Mouse (Mus musculus) hindbrain, embryonic 12.5 days (tissue): ENCODE measurements around the gene Acot5. TPM values are rescaled to one million over a fixed set of nuclear protein-coding genes. Genes with fewer than 3 reads are reported as not detected.
"Not testable (repeated sequence)": the region's sequence is repeated elsewhere in the genome, so short reads cannot be mapped to it uniquely, and the experiment has no call there.

ENCODE experiments used
- ATAC-seq: fragments of 200-750 bp; cut with Nextera tagmentation; 2 replicates; pipeline ENCODE4 v1.8.0; 2017; ENCODE audit warnings: moderate TSS enrichment; ENCODE audit not compliant: low FRiP score
- H3K27ac ChIP-seq: fragments of 300-500 bp; sonication (generic); 2 replicates; pipeline ENCODE4 v1.5.1; 2016; ENCODE audit warnings: mild to moderate bottlenecking
- H3K27me3 ChIP-seq: fragments of 300-500 bp; sonication (generic); 2 replicates; pipeline ENCODE4 v1.6.1; 2016; ENCODE audit warnings: mild to moderate bottlenecking
- H3K36me3 ChIP-seq: fragments of 300-500 bp; sonication (generic); 2 replicates; pipeline ENCODE4 v1.6.1; 2016; ENCODE audit warnings: mild to moderate bottlenecking
- H3K4me1 ChIP-seq: fragments of 300-500 bp; sonication (generic); 2 replicates; pipeline ENCODE4 v1.6.1; 2016
- H3K4me2 ChIP-seq: fragments of 300-500 bp; sonication (generic); replicated peaks from 2 replicates; pipeline ENCODE4 v1.6.1; 2016; ENCODE audit warnings: mild to moderate bottlenecking
- H3K4me3 ChIP-seq: fragments of 300-500 bp; sonication (generic); 2 replicates; pipeline ENCODE4 v1.5.1; 2016; ENCODE audit warnings: mild to moderate bottlenecking
- H3K9ac ChIP-seq: fragments of 300-500 bp; sonication (generic); 2 replicates; pipeline ENCODE4 v1.6.1; 2016; ENCODE audit warnings: mild to moderate bottlenecking, moderate library complexity
- H3K9me3 ChIP-seq: fragments of 300-500 bp; sonication (generic); replicated peaks from 2 replicates; pipeline ENCODE4 v1.6.1; 2016; ENCODE audit warnings: mild to moderate bottlenecking
- WGBS: fragments of 180-500 bp; shearing (Covaris S2); methylation state at CpG from one replicate; pipeline ENCODE4 v1.1.7; 2016; 5-methylcytosine and 5-hydroxymethylcytosine counted together
- polyA plus RNA-seq: library from polyadenylated mRNA; unstranded; fragments of >200 nt; fragmentation: Nextera tagmentation; extraction: Ambion mirVana; gene quantifications from 2 replicates; pipeline ENCODE4 v1.2.1, GENCODE M21; 2016

Gene Acot5
- polyA plus RNA-seq, 1 experiment from 2014 or later: not detected

DNA sequence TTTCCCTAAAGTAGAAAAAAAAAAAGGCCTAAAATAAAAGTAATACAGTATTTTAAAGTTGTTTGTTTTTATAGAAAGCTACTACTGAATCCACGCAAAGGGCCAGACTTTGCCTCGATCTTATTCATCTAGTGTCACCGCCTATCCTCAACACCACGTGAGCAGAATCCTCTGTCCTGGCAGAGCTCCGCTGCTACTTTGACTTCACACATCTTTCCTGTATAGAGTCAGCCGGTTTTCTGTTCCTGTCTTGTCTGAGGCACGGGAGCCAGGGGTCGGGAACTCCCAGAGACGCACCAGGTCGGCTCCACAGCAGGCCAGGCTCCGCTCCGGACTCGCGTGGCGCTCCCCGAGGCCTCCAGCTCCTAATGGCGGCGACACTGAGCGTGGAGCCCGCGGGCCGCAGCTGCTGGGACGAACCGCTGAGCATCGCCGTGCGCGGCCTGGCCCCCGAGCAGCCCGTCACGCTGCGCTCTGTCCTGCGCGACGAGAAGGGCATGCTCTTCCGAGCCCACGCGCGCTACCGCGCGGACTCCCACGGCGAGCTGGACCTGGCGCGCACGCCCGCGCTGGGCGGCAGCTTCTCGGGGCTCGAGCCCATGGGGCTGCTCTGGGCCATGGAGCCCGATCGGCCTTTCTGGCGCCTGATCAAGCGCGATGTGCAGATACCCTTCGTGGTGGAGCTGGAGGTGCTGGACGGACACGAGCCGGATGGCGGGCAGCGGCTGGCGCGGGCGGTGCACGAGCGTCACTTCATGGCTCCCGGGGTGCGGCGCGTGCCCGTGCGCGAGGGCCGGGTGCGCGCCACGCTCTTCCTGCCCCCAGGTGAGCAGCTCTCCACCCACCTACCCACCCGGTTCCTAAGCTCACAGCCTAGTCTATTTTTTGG is 31.7 kb downstream of the Acot5 start, which contains the start of gene Acot6:
Gene Acot6, plus strand, starts transcription at position 51 of the 889 bp plus-strand sequence.
- not testable (repeated sequence) for H3K9me3 ChIP-seq, H3K36me3 ChIP-seq, H3K4me1 ChIP-seq, H3K27me3 ChIP-seq
- peak; percentile 50; the same call in 1 of the 2 replicates for ATAC-seq
- H3K4me3 ChIP-seq: peak within 1 kb of the TSS; percentile 56
- peak within 1 kb of the TSS; percentile 74 for H3K4me2 ChIP-seq
- peak within 1 kb of the TSS; percentile 67 for H3K9ac ChIP-seq
- H3K27ac ChIP-seq: 0 out of 2 replicates have a peak within 1 kb of the TSS, but pooled peaks have one; percentile 7
- WGBS: 1% methylated on average over 64 of the region's 80 CpGs

DNA sequence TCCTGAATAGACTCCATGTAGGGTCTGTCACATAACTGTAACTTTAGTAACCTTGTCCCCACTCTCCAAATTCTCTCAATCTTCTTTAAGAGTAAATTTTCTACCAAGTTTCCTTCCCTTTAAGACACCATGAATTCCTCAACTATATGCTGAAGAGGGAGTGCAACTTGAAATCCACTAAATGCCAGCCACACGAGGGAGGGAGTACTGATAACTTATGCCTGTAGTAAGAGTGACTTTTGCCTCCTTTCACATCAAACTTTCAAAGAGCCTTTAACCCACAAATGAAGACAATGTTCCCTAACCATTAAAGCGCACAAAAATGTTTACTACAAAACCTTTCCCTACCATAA is 32.3 kb downstream of the Acot5 start:
- Histone ChIP-seq H3K27ac (no peak overlapping the region), H3K4me3 (peak overlapping the region; percentile 56), H3K4me1 (peaks cover 2% of the 10 kb centered on the region; the same call in 1 of the 2 replicates), H3K4me2 (peak overlapping the region; percentile 74), H3K9ac (peak overlapping the region; percentile 67; the same call in 1 of the 2 replicates), H3K36me3 (no peaks in the 10 kb centered on the region), H3K9me3 (no peaks in the 10 kb centered on the region), H3K27me3 (no peaks in the 10 kb centered on the region)
- 57% methylated on average over 2 of the region's 2 CpGs for WGBS
- ATAC-seq: no peak

- no peak overlapping the region for H3K27ac ChIP-seq
- WGBS: 81% methylated on average over 3 of the region's 3 CpGs
- H3K9ac ChIP-seq: no peak overlapping the region
- H3K36me3 ChIP-seq: no peaks in the 10 kb centered on the region
- no peaks in the 10 kb centered on the region for H3K27me3 ChIP-seq
- no peaks in the 10 kb centered on the region for H3K9me3 ChIP-seq
- H3K4me2 ChIP-seq: no peak overlapping the region
- no peaks in the 10 kb centered on the region for H3K4me1 ChIP-seq
- ATAC-seq: no peak
- no peak overlapping the region for H3K4me3 ChIP-seq
Observed at GRCm38 (mm10) chr12:84107012-84107411, 37.9 kb downstream of the Acot5 start.

GRCm38 (mm10) chr12:84107692-84108091 is 38.6 kb downstream of the Acot5 start:
- no peak for ATAC-seq
- H3K4me1 ChIP-seq: no peaks in the 10 kb centered on the region
- H3K9me3 ChIP-seq: no peaks in the 10 kb centered on the region
- no peak overlapping the region for H3K4me3 ChIP-seq
- no peak overlapping the region for H3K4me2 ChIP-seq
- WGBS: 68% methylated on average over 1 of the region's 1 CpGs
- H3K27ac ChIP-seq: no peak overlapping the region
- no peaks in the 10 kb centered on the region for H3K27me3 ChIP-seq
- no peak overlapping the region for H3K9ac ChIP-seq
- H3K36me3 ChIP-seq: no peaks in the 10 kb centered on the region

- WGBS: 67% methylated on average over 1 of the region's 1 CpGs
- no peaks in the 10 kb centered on the region for H3K36me3 ChIP-seq
- H3K27me3 ChIP-seq: no peaks in the 10 kb centered on the region
- no peak for ATAC-seq
- no peaks in the 10 kb centered on the region for H3K9me3 ChIP-seq
- H3K4me3 ChIP-seq: no peak overlapping the region
- no peak overlapping the region for H3K4me2 ChIP-seq
- no peak overlapping the region for H3K27ac ChIP-seq
- H3K4me1 ChIP-seq: peaks cover 3% of the 10 kb centered on the region
- no peak overlapping the region for H3K9ac ChIP-seq
Observed at GRCm38 (mm10) chr12:84109924-84110323, 40.8 kb downstream of the Acot5 start.

GRCm38 (mm10) chr12:84110814-84111213 is 41.7 kb downstream of the Acot5 start:
- H3K9ac ChIP-seq: no peak overlapping the region
- H3K4me1 ChIP-seq: peaks cover 8% of the 10 kb centered on the region
- no peaks in the 10 kb centered on the region for H3K9me3 ChIP-seq
- 92% methylated on average over 4 of the region's 4 CpGs for WGBS
- no peaks in the 10 kb centered on the region for H3K27me3 ChIP-seq
- no peak overlapping the region for H3K4me2 ChIP-seq
- no peak for ATAC-seq
- H3K36me3 ChIP-seq: no peaks in the 10 kb centered on the region
- H3K4me3 ChIP-seq: no peak overlapping the region
- H3K27ac ChIP-seq: no peak overlapping the region

DNA sequence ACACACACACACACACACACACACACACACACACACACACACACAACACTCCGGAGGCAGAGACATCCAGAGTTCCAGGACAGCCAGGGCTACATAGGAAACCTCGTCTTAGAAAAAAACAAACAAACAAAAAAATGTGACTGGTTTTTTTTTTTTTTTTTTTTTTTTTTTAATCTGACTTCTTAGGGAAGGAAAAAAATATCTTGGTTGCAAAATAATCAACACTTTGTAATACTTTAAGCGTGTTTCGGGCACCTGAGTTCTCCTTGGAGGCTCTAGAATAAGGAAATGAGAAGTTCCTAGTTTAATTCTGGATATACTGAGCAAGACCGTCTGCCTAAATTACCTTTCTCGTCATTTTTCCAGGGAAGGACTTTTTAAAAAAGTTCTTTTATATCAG is 44.6 kb downstream of the Acot5 start:
- peak overlapping the region; percentile 85; the same call in 1 of the 2 replicates for H3K4me3 ChIP-seq
- H3K36me3 ChIP-seq: no peaks in the 10 kb centered on the region
- ATAC-seq: 0 out of 2 replicates have a peak, but pooled peaks have one; percentile 13
- H3K9me3 ChIP-seq: no peaks in the 10 kb centered on the region
- peaks cover 8% of the 10 kb centered on the region for H3K4me1 ChIP-seq
- H3K4me2 ChIP-seq: peak overlapping the region; percentile 78
- no peaks in the 10 kb centered on the region for H3K27me3 ChIP-seq
- no peak overlapping the region for H3K9ac ChIP-seq
- 53% methylated on average over 6 of the region's 6 CpGs for WGBS
- no peak overlapping the region for H3K27ac ChIP-seq

DNA sequence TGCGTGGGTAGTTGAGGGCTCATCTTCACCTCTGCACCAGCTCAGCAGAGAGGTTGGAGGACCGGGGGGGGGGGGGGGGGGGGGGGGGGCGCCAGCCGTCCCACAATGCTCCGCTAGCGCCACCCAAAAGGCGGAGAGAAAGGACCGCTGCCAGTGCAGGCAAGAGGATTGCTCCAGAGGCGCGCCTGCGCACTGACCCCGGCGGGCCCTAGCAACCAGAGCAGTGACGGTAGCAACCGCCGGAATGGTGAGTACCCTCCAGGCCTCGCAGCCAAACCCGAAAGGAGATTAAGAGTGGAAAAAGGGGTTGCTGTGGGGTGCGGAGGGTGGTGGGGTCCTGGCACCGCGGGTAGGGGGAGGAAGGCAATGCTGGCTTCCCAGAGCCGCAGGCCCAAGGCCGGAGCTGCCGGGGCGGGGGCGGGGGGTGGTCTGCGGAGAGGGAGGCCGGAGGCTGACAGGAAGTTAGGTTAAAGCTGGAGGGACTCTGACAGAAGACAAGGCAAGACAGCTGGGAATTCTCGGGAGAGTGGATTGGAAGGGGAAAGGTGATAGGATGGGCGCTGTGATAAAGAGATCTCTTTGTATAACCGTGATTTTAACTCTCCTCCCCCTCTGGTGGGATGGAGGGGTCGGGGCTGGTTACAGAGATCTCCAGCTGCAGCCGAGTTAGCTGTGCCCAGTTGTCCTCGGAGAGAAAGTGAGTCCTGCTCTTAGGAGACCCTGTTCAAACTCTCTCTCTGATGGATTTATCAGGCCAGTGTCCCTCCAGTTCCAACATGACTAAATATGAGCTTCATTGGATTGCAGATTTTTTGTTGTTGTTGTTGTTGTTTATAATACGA is 45.2 kb downstream of the Acot5 start, which contains the start of gene Dnal1:
Gene Dnal1, plus strand, starts transcription at position 214 of the 842 bp plus-strand sequence.
- Histone ChIP-seq H3K27me3 (no peaks in the 10 kb centered on the region), H3K4me2 (peak within 1 kb of the TSS; percentile 78), H3K9ac (peak within 1 kb of the TSS; percentile 81), H3K36me3 (no peaks in the 10 kb centered on the region), H3K27ac (peak within 1 kb of the TSS; percentile 52; the same call in 1 of the 2 replicates), H3K4me3 (peak within 1 kb of the TSS; percentile 85), H3K9me3 (no peaks in the 10 kb centered on the region), H3K4me1 (peaks cover 8% of the 10 kb centered on the region)
- peak; percentile 97 for ATAC-seq
- WGBS: 2% methylated on average over 31 of the region's 35 CpGs

DNA sequence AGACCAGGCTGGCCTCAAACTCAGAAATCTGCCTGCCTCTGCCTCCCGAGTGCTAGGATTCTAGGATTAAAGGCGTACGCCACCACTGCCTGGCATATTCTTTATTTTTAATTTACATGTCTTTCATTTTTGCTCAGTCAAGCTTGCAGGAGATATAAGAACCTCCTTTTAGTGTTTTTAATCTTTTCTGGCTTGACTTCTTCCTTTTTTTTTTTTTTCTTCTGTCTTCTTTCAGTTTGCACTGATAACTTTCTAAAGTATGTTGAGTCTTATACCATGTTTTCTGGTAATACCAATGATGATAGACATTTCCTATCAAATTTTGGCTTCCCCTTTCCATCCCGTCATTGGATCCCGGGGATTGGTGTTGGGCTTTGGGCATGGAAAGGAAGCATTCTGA is 50.5 kb downstream of the Acot5 start:
- ATAC-seq: no peak
- Histone ChIP-seq H3K9me3 (no peaks in the 10 kb centered on the region), H3K27me3 (no peaks in the 10 kb centered on the region), H3K27ac (no peak overlapping the region), H3K4me1 (peaks cover 8% of the 10 kb centered on the region), H3K36me3 (no peaks in the 10 kb centered on the region), H3K9ac (no peak overlapping the region), H3K4me3 (no peak overlapping the region), H3K4me2 (no peak overlapping the region)
- 98% methylated on average over 5 of the region's 5 CpGs for WGBS

Other genes starting within 250 kb of the Acot5 start
- gene Numb, start 147.4 kb upstream of the Acot5 start, polyA plus RNA-seq: 30.8 and 31.5 TPM in 2 replicates
- gene Riox1, start 118.7 kb upstream of the Acot5 start, polyA plus RNA-seq: 18.5 and 18.7 TPM in 2 replicates
- gene Heatr4, start 84.5 kb upstream of the Acot5 start, polyA plus RNA-seq: not detected in 2 replicates
- gene Acot2, start 81.5 kb upstream of the Acot5 start, polyA plus RNA-seq: 16.1 and 18.0 TPM in 2 replicates
- gene Acot1, start 59.8 kb upstream of the Acot5 start, polyA plus RNA-seq: 60.6 and 70.2 TPM in 2 replicates
- 0.25 and 0.59 TPM in 2 replicates for gene Acot4, start 30.9 kb upstream of the Acot5 start, polyA plus RNA-seq
- gene Gm49366, start 30.4 kb upstream of the Acot5 start, polyA plus RNA-seq: not detected in 2 replicates
- gene Acot3, start 17.2 kb upstream of the Acot5 start, polyA plus RNA-seq: 0.34 and 0.61 TPM in 2 replicates
- 1.0 and 1.3 TPM in 2 replicates for gene Acot6, start 31.3 kb downstream of the Acot5 start, polyA plus RNA-seq
- 8.7 and 11.2 TPM in 2 replicates for gene Dnal1, start 45.0 kb downstream of the Acot5 start, polyA plus RNA-seq
- gene Pnma1, start 79.2 kb downstream of the Acot5 start, polyA plus RNA-seq: 3.8 and 4.2 TPM in 2 replicates
- 7.2 and 8.0 TPM in 2 replicates for gene Elmsan1, start 149.6 kb downstream of the Acot5 start, polyA plus RNA-seq
- gene Ptgr2, start 215.9 kb downstream of the Acot5 start, polyA plus RNA-seq: 16.0 and 17.4 TPM in 2 replicates
- 99.3 and 101 TPM in 2 replicates for gene Zfp410, start 247.5 kb downstream of the Acot5 start, polyA plus RNA-seq